ENCODE assay signal across 16 mouse cellular contexts in the genomic region with DNA sequence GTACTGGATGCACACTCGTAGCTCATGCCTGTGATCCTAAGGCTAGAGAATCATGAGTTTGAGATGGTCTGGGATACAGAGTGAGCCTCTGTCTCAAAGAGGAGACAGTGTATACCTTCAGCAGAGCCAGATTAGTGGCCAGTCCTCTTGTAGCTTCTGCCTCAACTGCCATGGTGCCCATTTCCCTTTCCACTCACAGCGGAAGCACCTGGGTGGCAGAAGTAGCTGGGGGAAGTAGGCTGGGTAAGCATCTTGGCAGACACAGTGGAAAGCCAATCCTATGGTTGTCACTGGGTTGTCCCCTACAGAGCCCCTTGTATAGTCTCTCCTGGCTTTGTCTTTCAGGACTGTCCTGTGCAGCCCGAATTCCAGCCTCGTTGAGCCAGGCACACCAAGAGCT. TPM values are rescaled to one million over a fixed set of nuclear protein-coding genes. Genes with fewer than 3 reads are reported as not detected.
A peak's percentile ranks its signal among the peaks of the same experiment; 100 is the strongest.
DNase-seq lines count a peak whose midpoint lies in the region; ATAC-seq and TF ChIP-seq lines count a peak whose summit lies in the region.
"Had no signal": no experiment of that assay in that cellular context is flagged by ENCODE, and none has a peak within 500 bp of the region (broad histone marks: within the 10 kb centered on the region; RNA-seq: fewer than 3 reads in every experiment).

No protein-coding gene starts in this region.

- no peak overlapping the region for H3K4me2 ChIP-seq in forebrain, embryonic 12.5 days
- H3K4me2 ChIP-seq in forebrain, postnatal 0 days (ENCODE audit: low read depth) = no peak overlapping the region
- no peak overlapping the region for H3K4me2 ChIP-seq in midbrain, embryonic 13.5 days (replicated peaks)
- no peak overlapping the region for H3K4me2 ChIP-seq in midbrain, embryonic 15.5 days
- H3K4me2 ChIP-seq: limb, embryonic 12.5 days; liver, embryonic 15.5 days had no signal

- no peak for DNase-seq in forebrain, postnatal 0 days
- DNase-seq in brain, adult 2 months (ENCODE audit: low read depth, low spot score) = peak; percentile 26
- peak; percentile 33 to 34 for DNase-seq in thymus, postnatal 10 days (ENCODE audit: low spot score in 2 of 2)
- no peak for DNase-seq in urinary bladder, postnatal 10 days (ENCODE audit: low spot score)
- no peak for DNase-seq in liver
- DNase-seq: lung, postnatal 10 days; right cerebral cortex, postnatal 4 days had no signal

- H3K9ac ChIP-seq in forebrain, embryonic 12.5 days = no peak overlapping the region
- H3K9ac ChIP-seq in forebrain, postnatal 0 days = no peak overlapping the region
- no peak overlapping the region for H3K9ac ChIP-seq in midbrain, embryonic 13.5 days (replicated peaks)
- H3K9ac ChIP-seq in midbrain, embryonic 15.5 days = no peak overlapping the region
- H3K9ac ChIP-seq: limb, embryonic 12.5 days; liver, embryonic 15.5 days had no signal

- no peak for ATAC-seq in forebrain, embryonic 12.5 days (ENCODE audit: low FRiP score)
- no peak for ATAC-seq in forebrain, postnatal 0 days
- no peak for ATAC-seq in midbrain, embryonic 13.5 days
- ATAC-seq in midbrain, embryonic 15.5 days (replicated peaks) = no peak
- ATAC-seq: Patski had no signal

- 89% methylated on average over 4 of the region's 4 CpGs for WGBS in forebrain, embryonic 12.5 days
- WGBS in forebrain, postnatal 0 days = 90% methylated on average over 4 of the region's 4 CpGs
- WGBS in midbrain, embryonic 13.5 days = 91% methylated on average over 4 of the region's 4 CpGs
- 88% methylated on average over 4 of the region's 4 CpGs for WGBS in midbrain, embryonic 15.5 days

- H3K27ac ChIP-seq in forebrain, embryonic 12.5 days = 0 out of 2 replicates have a peak overlapping the region, but pooled peaks have one; percentile 13
- H3K27ac ChIP-seq in forebrain, postnatal 0 days (ENCODE audit: low read depth, low read length) = no peak overlapping the region
- peak overlapping the region; percentile 9; the same call in 1 of the 2 replicates for H3K27ac ChIP-seq in midbrain, embryonic 13.5 days
- H3K27ac ChIP-seq in midbrain, embryonic 15.5 days = no peak overlapping the region
- H3K27ac ChIP-seq: forebrain, embryonic 10.5 days; heart, adult 2 months; liver, embryonic 15.5 days had no signal

- peaks cover 54% of the 10 kb centered on the region for H3K4me1 ChIP-seq in forebrain, embryonic 12.5 days
- H3K4me1 ChIP-seq in forebrain, postnatal 0 days (ENCODE audit: insufficient read depth) = peaks cover 31% of the 10 kb centered on the region
- peaks cover 69% of the 10 kb centered on the region for H3K4me1 ChIP-seq in midbrain, embryonic 13.5 days (replicated peaks)
- peaks cover 58% of the 10 kb centered on the region for H3K4me1 ChIP-seq in midbrain, embryonic 15.5 days

- no peak overlapping the region for H3K4me3 ChIP-seq in forebrain, embryonic 12.5 days (replicated peaks)
- H3K4me3 ChIP-seq in forebrain, postnatal 0 days (ENCODE audit: low read depth, low read length) = no peak overlapping the region
- no peak overlapping the region for H3K4me3 ChIP-seq in midbrain, embryonic 13.5 days (replicated peaks)
- no peak overlapping the region for H3K4me3 ChIP-seq in midbrain, embryonic 15.5 days
- H3K4me3 ChIP-seq: forebrain, embryonic 10.5 days; heart, adult 2 months; left cerebral cortex, adult 2 months; limb, embryonic 12.5 days; liver, embryonic 15.5 days had no signal

- no peaks in the 10 kb centered on the region for H3K27me3 ChIP-seq in forebrain, embryonic 12.5 days
- no peaks in the 10 kb centered on the region for H3K27me3 ChIP-seq in forebrain, postnatal 0 days (ENCODE audit: insufficient read depth, low read length)
- H3K27me3 ChIP-seq in midbrain, embryonic 13.5 days = no peaks in the 10 kb centered on the region
- no peaks in the 10 kb centered on the region for H3K27me3 ChIP-seq in midbrain, embryonic 15.5 days (replicated peaks)
- H3K27me3 ChIP-seq: limb, embryonic 12.5 days; Patski had no signal

- H3K9me3 ChIP-seq in forebrain, embryonic 12.5 days = no peaks in the 10 kb centered on the region
- H3K9me3 ChIP-seq in forebrain, postnatal 0 days (ENCODE audit: low read length) = no peaks in the 10 kb centered on the region
- H3K9me3 ChIP-seq in midbrain, embryonic 13.5 days = no peaks in the 10 kb centered on the region
- H3K9me3 ChIP-seq in midbrain, embryonic 15.5 days = no peaks in the 10 kb centered on the region
- H3K9me3 ChIP-seq: forebrain, embryonic 10.5 days; limb, embryonic 12.5 days; liver, embryonic 15.5 days had no signal

- H3K36me3 ChIP-seq in forebrain, embryonic 12.5 days (replicated peaks) = peaks cover 57% of the 10 kb centered on the region
- H3K36me3 ChIP-seq in forebrain, postnatal 0 days (ENCODE audit: insufficient read depth) = peaks cover 51% of the 10 kb centered on the region
- peaks cover 61% of the 10 kb centered on the region for H3K36me3 ChIP-seq in midbrain, embryonic 13.5 days
- peaks cover 12% of the 10 kb centered on the region; the same call in 1 of the 2 replicates for H3K36me3 ChIP-seq in midbrain, embryonic 15.5 days (replicated peaks)

- no peak for TF ChIP-seq CTCF in forebrain, postnatal 0 days (IDR thresholded peaks at IDR 0.05; ENCODE audit: low read depth)

RNA-seq across cellular contexts. Expression of gene Litaf, which starts 5.9 kb away (rescaled TPM):
- polyA plus RNA-seq in forebrain, embryonic 12.5 days (2016; fragmentation: Nextera tagmentation; extraction: Ambion mirVana) = 50.7 and 53.6 TPM in 2 replicates
- 11.4 and 16.9 TPM in 2 replicates for total RNA-seq in forebrain, postnatal 0 days (2014; rRNA removed)
- 20.7 and 24.0 TPM in 2 replicates for polyA plus RNA-seq in forebrain, postnatal 0 days (2015; fragmentation: Nextera tagmentation; extraction: Ambion mirVana)
- polyA plus RNA-seq in midbrain, embryonic 13.5 days (2015; fragmentation: Nextera tagmentation; extraction: Ambion mirVana) = 31.5 and 33.5 TPM in 2 replicates
- polyA plus RNA-seq in midbrain, embryonic 15.5 days (2015; fragmentation: Nextera tagmentation; extraction: Ambion mirVana) = 28.0 and 28.8 TPM in 2 replicates

RNA-seq across cellular contexts. Expression of gene Snn, which starts 11.1 kb away (rescaled TPM):
- polyA plus RNA-seq in forebrain, embryonic 12.5 days (2016; fragmentation: Nextera tagmentation; extraction: Ambion mirVana) = 102 and 104 TPM in 2 replicates
- total RNA-seq in forebrain, postnatal 0 days (2014; rRNA removed) = 324 and 367 TPM in 2 replicates
- polyA plus RNA-seq in forebrain, postnatal 0 days (2015; fragmentation: Nextera tagmentation; extraction: Ambion mirVana) = 179 and 198 TPM in 2 replicates
- polyA plus RNA-seq in midbrain, embryonic 13.5 days (2015; fragmentation: Nextera tagmentation; extraction: Ambion mirVana) = 133 and 140 TPM in 2 replicates
- polyA plus RNA-seq in midbrain, embryonic 15.5 days (2015; fragmentation: Nextera tagmentation; extraction: Ambion mirVana) = 135 TPM in 2 replicates

Comparison
In these comparisons a context has a peak if more than half of its experiments do, and no peak if none do; other contexts are left out.
1. H3K27ac ChIP-seq: peak in forebrain, embryonic 12.5 days (single experiment) and midbrain, embryonic 13.5 days (single experiment); none in forebrain, postnatal 0 days (single experiment) and midbrain, embryonic 15.5 days (single experiment).
2. DNase-seq: peak in brain, adult 2 months (single experiment) and thymus, postnatal 10 days (2 of 2); none in forebrain, postnatal 0 days (single experiment), urinary bladder, postnatal 10 days (single experiment) and liver (single experiment).